Mouse (Mus musculus) testis, adult 2 months (tissue): ENCODE data around the gene Msh4.

Experiments
- CTCF ChIP-seq: fragments of 200-500 bp; IDR thresholded peaks from 2 replicates; pipeline ENCODE4 v1.5.1; 2012; ENCODE audit warnings: low read depth, mild to moderate bottlenecking, inconsistent platforms, low read length, moderate library complexity; ENCODE audit not compliant: control insufficient read depth, insufficient read depth, insufficient replicate concordance
- POLR2A ChIP-seq: fragments of 200-500 bp; IDR thresholded peaks from 2 replicates; pipeline ENCODE4 v1.6.1; 2012; ENCODE audit warnings: low read depth, mild to moderate bottlenecking, inconsistent platforms, low read length, moderate library complexity; ENCODE audit not compliant: control insufficient read depth

DNA sequence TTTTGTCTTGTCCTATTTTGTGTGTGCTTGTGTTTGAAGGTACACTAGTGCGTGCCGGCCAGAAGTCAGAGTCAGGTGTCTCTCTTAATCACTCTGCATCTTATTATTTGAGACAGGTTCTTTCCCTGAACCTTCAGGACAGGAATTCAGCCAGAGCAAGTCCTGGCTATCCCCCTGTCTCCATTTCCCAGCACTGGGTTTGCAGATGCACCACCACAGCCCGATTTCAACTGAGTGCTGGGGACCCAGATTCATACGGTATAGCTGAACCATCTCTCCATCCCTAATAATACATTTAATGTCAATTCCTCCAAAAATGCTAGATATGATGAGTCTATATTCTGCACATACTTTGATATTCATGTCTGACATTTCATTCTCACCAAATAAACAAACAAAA, 71.9 kb downstream of the Msh4 start:
- TF ChIP-seq CTCF (no peak), POLR2A (no peak)
